Mouse (Mus musculus) heart, adult 2 months (tissue): Measurements from ENCODE around the gene Tfap4.

Experiments used
- CTCF ChIP-seq: fragments of 200-600 bp; IDR thresholded peaks from 2 replicates; pipeline ENCODE4 v1.8.1; 2022; ENCODE audit warnings: antibody characterized with exemption, mild to moderate bottlenecking, moderate library complexity
- EP300 ChIP-seq: fragments of 200-500 bp; IDR thresholded peaks from 2 replicates; pipeline ENCODE4 v1.6.1; 2011; ENCODE audit warnings: low read depth, low read length, control low read depth; ENCODE audit not compliant: insufficient read depth
- POLR2A ChIP-seq: fragments of 200-500 bp; IDR thresholded peaks from 2 replicates; pipeline ENCODE4 v1.6.1; 2011; ENCODE audit warnings: mild to moderate bottlenecking, low read depth, low read length, control low read depth; ENCODE audit not compliant: insufficient read depth

- TF ChIP-seq EP300 (no peak), POLR2A (no peak), CTCF (no peak)
Measured at GRCm38 (mm10) chr16:4496470-4496869, 63.2 kb downstream of the Tfap4 start.
